Mouse (Mus musculus): ENCODE data around the gene Xpnpep3.

The Xpnpep3 gene

GRCm38 (mm10) chr15:81399638-81400315 is at the start of gene Xpnpep3, which contains the start of gene St13:
Gene Xpnpep3 (plus strand): TSS chr15:81400138.
Gene St13 (minus strand): TSS chr15:81400077.
- peak; percentile 96 for DNase-seq (ENCODE audit: extremely low spot score)

GRCm38 (mm10) chr15:81350401-81350800 is 49.5 kb upstream of the Xpnpep3 start:
- no peak for DNase-seq (ENCODE audit: extremely low spot score)

- DNase-seq (ENCODE audit: extremely low spot score), result no peak
Observed at GRCm38 (mm10) chr15:81352638-81353037, 47.3 kb upstream of the Xpnpep3 start.

- peak; percentile 54 for DNase-seq (ENCODE audit: extremely low spot score)
Observed at GRCm38 (mm10) chr15:81355146-81355761, 44.7 kb upstream of the Xpnpep3 start.

- no peak for DNase-seq (ENCODE audit: extremely low spot score)
Observed at GRCm38 (mm10) chr15:81356946-81357345, 43.0 kb upstream of the Xpnpep3 start.

- DNase-seq (ENCODE audit: extremely low spot score), result no peak
Observed at GRCm38 (mm10) chr15:81358943-81359342, 41.0 kb upstream of the Xpnpep3 start.

- DNase-seq (ENCODE audit: extremely low spot score), result no peak
Observed at GRCm38 (mm10) chr15:81359421-81359820, 40.5 kb upstream of the Xpnpep3 start.

- peak; percentile 96 for DNase-seq (ENCODE audit: extremely low spot score)
Observed at GRCm38 (mm10) chr15:81360345-81361021, 39.5 kb upstream of the Xpnpep3 start, which contains the start of gene Slc25a17. Gene Slc25a17 (minus strand): TSS chr15:81360812.

GRCm38 (mm10) chr15:81361022-81361404 is 38.9 kb upstream of the Xpnpep3 start:
- DNase-seq (ENCODE audit: extremely low spot score), result no peak

- no peak for DNase-seq (ENCODE audit: extremely low spot score)
Observed at GRCm38 (mm10) chr15:81361417-81362015, 38.4 kb upstream of the Xpnpep3 start.

- DNase-seq (ENCODE audit: extremely low spot score), result no peak
Observed at GRCm38 (mm10) chr15:81362501-81362900, 37.4 kb upstream of the Xpnpep3 start.

GRCm38 (mm10) chr15:81364271-81364670 is 35.7 kb upstream of the Xpnpep3 start:
- no peak for DNase-seq (ENCODE audit: extremely low spot score)

- DNase-seq (ENCODE audit: extremely low spot score), result no peak
Observed at GRCm38 (mm10) chr15:81365246-81365645, 34.7 kb upstream of the Xpnpep3 start.

- DNase-seq (ENCODE audit: extremely low spot score), result no peak
Observed at GRCm38 (mm10) chr15:81366241-81366640, 33.7 kb upstream of the Xpnpep3 start.

GRCm38 (mm10) chr15:81368601-81369000 is 31.3 kb upstream of the Xpnpep3 start:
- no peak for DNase-seq (ENCODE audit: extremely low spot score)

- DNase-seq (ENCODE audit: extremely low spot score), result no peak
Observed at GRCm38 (mm10) chr15:81370356-81370755, 29.6 kb upstream of the Xpnpep3 start.

- DNase-seq (ENCODE audit: extremely low spot score), result no peak
Observed at GRCm38 (mm10) chr15:81374621-81375020, 25.3 kb upstream of the Xpnpep3 start.

GRCm38 (mm10) chr15:81378845-81379244 is 21.1 kb upstream of the Xpnpep3 start:
- DNase-seq (ENCODE audit: extremely low spot score), result no peak

- no peak for DNase-seq (ENCODE audit: extremely low spot score)
Observed at GRCm38 (mm10) chr15:81386327-81386726, 13.6 kb upstream of the Xpnpep3 start.

- no peak for DNase-seq (ENCODE audit: extremely low spot score)
Observed at GRCm38 (mm10) chr15:81392997-81393396, 6.9 kb upstream of the Xpnpep3 start.

GRCm38 (mm10) chr15:81394211-81394915 is 5.6 kb upstream of the Xpnpep3 start:
- DNase-seq (ENCODE audit: extremely low spot score), result no peak

GRCm38 (mm10) chr15:81398189-81398588 is 1.7 kb upstream of the Xpnpep3 start:
- no peak for DNase-seq (ENCODE audit: extremely low spot score)
